Mouse (Mus musculus): ENCODE data around the gene Tenm1. TPM values are rescaled to one million over a fixed set of nuclear protein-coding genes. Genes with fewer than 3 reads are reported as not detected.

Tenm1 gene
- total RNA-seq (2021): 10 to 100 TPM; 38.5 to 47.0 TPM

- peak; percentile 13 to 32 for DNase-seq (ENCODE audit: extremely low spot score in 1 of 2, low spot score in 1 of 2)
Measured at GRCm38 (mm10) chrX:43428855-43429263, at the start of gene Tenm1. Gene Tenm1 (minus strand): TSS chrX:43429126.

- no peak for DNase-seq (ENCODE audit: extremely low spot score in 1 of 2, low spot score in 1 of 2)
Measured at GRCm38 (mm10) chrX:43467311-43467710, 38.4 kb upstream of the Tenm1 start.

GRCm38 (mm10) chrX:43430581-43430980 lies 1.7 kb upstream of the Tenm1 start:
- DNase-seq (ENCODE audit: extremely low spot score in 1 of 2, low spot score in 1 of 2): peak; percentile 3 to 13

- peak; percentile 7 to 27 for DNase-seq (ENCODE audit: extremely low spot score in 1 of 2, low spot score in 1 of 2)
Measured at GRCm38 (mm10) chrX:43429982-43430531, 1.1 kb upstream of the Tenm1 start.

GRCm38 (mm10) chrX:43429337-43429736 lies 411 bp upstream of the Tenm1 start:
- DNase-seq (ENCODE audit: extremely low spot score in 1 of 2, low spot score in 1 of 2): peak in 1 of 2 experiments; percentile 11

- peak in 1 of 2 experiments; percentile 9 for DNase-seq (ENCODE audit: extremely low spot score in 1 of 2, low spot score in 1 of 2)
Measured at GRCm38 (mm10) chrX:43427961-43428365, 963 bp downstream of the Tenm1 start.

- DNase-seq (ENCODE audit: extremely low spot score in 1 of 2, low spot score in 1 of 2): peak; percentile 8 to 12
Measured at GRCm38 (mm10) chrX:43427111-43427510, 1.8 kb downstream of the Tenm1 start.

- no peak for DNase-seq (ENCODE audit: extremely low spot score in 1 of 2, low spot score in 1 of 2)
Measured at GRCm38 (mm10) chrX:43397957-43398356, 31.0 kb downstream of the Tenm1 start.

- DNase-seq (ENCODE audit: extremely low spot score in 1 of 2, low spot score in 1 of 2): no peak
Measured at GRCm38 (mm10) chrX:43388106-43388505, 40.8 kb downstream of the Tenm1 start.

- DNase-seq (ENCODE audit: extremely low spot score in 1 of 2, low spot score in 1 of 2): no peak
Measured at GRCm38 (mm10) chrX:43372526-43372925, 56.4 kb downstream of the Tenm1 start.

GRCm38 (mm10) chrX:43319351-43319750 lies 109.6 kb downstream of the Tenm1 start:
- DNase-seq (ENCODE audit: extremely low spot score in 1 of 2, low spot score in 1 of 2): no peak

GRCm38 (mm10) chrX:43317801-43318520 lies 111.0 kb downstream of the Tenm1 start:
- no peak for DNase-seq (ENCODE audit: extremely low spot score in 1 of 2, low spot score in 1 of 2)

GRCm38 (mm10) chrX:43235844-43236243 lies 193.1 kb downstream of the Tenm1 start:
- DNase-seq (ENCODE audit: extremely low spot score in 1 of 2, low spot score in 1 of 2): no peak

- no peak for DNase-seq (ENCODE audit: extremely low spot score in 1 of 2, low spot score in 1 of 2)
Measured at GRCm38 (mm10) chrX:43205003-43205402, 223.9 kb downstream of the Tenm1 start.

- no peak for DNase-seq (ENCODE audit: extremely low spot score in 1 of 2, low spot score in 1 of 2)
Measured at GRCm38 (mm10) chrX:43202249-43202783, 226.6 kb downstream of the Tenm1 start.

GRCm38 (mm10) chrX:43182975-43183374 lies 246.0 kb downstream of the Tenm1 start:
- DNase-seq (ENCODE audit: extremely low spot score in 1 of 2, low spot score in 1 of 2): no peak

- DNase-seq (ENCODE audit: extremely low spot score in 1 of 2, low spot score in 1 of 2): no peak
Measured at GRCm38 (mm10) chrX:43151561-43151960, 277.4 kb downstream of the Tenm1 start.

- DNase-seq (ENCODE audit: extremely low spot score in 1 of 2, low spot score in 1 of 2): no peak
Measured at GRCm38 (mm10) chrX:43129696-43130095, 299.2 kb downstream of the Tenm1 start.

GRCm38 (mm10) chrX:43122491-43122890 lies 306.4 kb downstream of the Tenm1 start:
- no peak for DNase-seq (ENCODE audit: extremely low spot score in 1 of 2, low spot score in 1 of 2)

- DNase-seq (ENCODE audit: extremely low spot score in 1 of 2, low spot score in 1 of 2): no peak
Measured at GRCm38 (mm10) chrX:43122001-43122400, 306.9 kb downstream of the Tenm1 start.

GRCm38 (mm10) chrX:42986100-42986499 lies 442.8 kb downstream of the Tenm1 start:
- no peak for DNase-seq (ENCODE audit: extremely low spot score in 1 of 2, low spot score in 1 of 2)

- peak in 1 of 2 experiments; percentile 8 for DNase-seq (ENCODE audit: extremely low spot score in 1 of 2, low spot score in 1 of 2)
Measured at GRCm38 (mm10) chrX:42973562-42973961, 455.4 kb downstream of the Tenm1 start.

Data from layer of hippocampus, postnatal 25 days (tissue).